Mouse (Mus musculus): ENCODE data around the gene Tiam2.
"Not testable (repeated sequence)": the region's sequence is repeated elsewhere in the genome, so short reads cannot be mapped to it uniquely, and the experiment has no call there.

The Tiam2 gene

GRCm38 (mm10) chr17:3338821-3339220 lies 12.4 kb downstream of the Tiam2 start:
- DNase-seq (ENCODE audit: low spot score in 2 of 2), result no peak

DNA sequence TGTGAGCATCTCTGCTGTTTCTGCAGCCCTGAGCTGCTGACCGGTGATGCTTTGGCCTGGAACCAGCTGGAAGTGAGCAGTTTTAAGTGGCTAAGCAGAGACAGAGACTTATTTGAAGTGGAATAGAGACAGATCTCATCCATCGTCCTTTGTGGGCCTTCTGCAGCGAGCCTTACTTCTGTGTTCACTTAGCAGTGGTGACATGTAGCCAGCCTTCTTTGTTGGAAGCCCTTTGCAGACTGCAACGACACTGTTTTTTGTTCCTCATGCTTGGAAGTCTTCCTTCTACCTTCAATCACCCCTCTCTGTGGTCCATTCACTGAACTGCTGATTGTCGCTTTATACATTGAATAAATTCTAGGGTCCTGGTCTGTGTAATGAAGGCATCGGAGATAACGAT lies 18.5 kb downstream of the Tiam2 start:
- no peak for DNase-seq (ENCODE audit: low spot score in 2 of 2)

DNA sequence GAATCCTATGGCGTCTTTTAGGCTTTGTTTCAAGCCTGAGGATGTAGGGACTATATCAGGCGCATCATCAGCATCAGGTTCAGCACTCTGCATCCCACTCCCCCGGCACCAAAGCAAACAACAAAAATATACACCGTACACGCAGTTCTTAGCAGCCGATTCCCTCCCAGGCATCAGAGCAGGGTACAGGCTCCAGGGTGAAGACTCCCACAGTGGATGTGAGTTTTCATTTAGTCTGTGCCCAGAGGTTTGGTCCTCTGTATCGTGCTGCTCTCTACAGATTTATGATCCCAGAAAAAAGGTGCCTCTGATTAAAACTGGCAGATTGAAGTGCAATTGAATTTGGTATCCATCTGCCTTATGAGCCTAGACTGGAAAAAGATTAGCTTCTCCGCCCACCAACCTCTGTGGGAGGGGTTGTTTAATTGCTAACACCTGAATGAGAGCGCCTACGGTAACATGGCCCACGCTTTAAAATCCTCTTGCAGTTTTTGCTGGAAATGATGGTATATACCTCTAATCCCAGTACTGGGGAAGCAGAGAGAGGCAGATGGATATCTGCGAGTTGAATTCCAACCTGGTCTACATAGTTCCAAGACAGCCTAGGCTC lies 19.0 kb downstream of the Tiam2 start:
- no peak for DNase-seq (ENCODE audit: low spot score in 2 of 2)

GRCm38 (mm10) chr17:3347800-3348199 lies 21.4 kb downstream of the Tiam2 start:
- DNase-seq (ENCODE audit: low spot score in 2 of 2), result no peak

- DNase-seq (ENCODE audit: low spot score in 2 of 2), result no peak
Observed at GRCm38 (mm10) chr17:3349331-3349730, 23.0 kb downstream of the Tiam2 start.

DNA sequence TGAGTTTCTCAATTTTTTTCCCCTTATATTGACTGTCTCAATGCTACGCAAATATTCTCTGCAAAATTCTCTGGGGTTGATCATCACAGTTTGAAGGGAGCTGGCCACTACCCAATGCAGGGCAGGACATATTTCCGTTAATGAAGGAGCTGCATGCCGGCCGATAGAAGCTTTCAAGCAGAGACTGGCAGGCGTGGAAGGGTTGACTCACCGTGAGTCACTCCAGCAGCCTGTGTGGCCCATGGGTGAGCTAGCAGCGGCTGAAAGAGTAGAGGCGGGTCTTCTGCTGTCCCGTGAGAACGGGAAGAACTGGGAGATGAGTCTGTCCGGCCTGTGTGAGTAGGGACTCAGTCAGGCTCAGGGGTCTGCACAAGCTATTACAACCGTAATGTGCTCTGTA lies 23.6 kb downstream of the Tiam2 start:
- DNase-seq (ENCODE audit: low spot score in 2 of 2), result peak; percentile 31 to 72

GRCm38 (mm10) chr17:3350405-3350804 lies 24.0 kb downstream of the Tiam2 start:
- no peak for DNase-seq (ENCODE audit: low spot score in 2 of 2)

GRCm38 (mm10) chr17:3351668-3352067 lies 25.3 kb downstream of the Tiam2 start:
- no peak for DNase-seq (ENCODE audit: low spot score in 2 of 2)

GRCm38 (mm10) chr17:3353141-3353540 lies 26.8 kb downstream of the Tiam2 start:
- DNase-seq (ENCODE audit: low spot score in 2 of 2), result not testable (repeated sequence)

DNA sequence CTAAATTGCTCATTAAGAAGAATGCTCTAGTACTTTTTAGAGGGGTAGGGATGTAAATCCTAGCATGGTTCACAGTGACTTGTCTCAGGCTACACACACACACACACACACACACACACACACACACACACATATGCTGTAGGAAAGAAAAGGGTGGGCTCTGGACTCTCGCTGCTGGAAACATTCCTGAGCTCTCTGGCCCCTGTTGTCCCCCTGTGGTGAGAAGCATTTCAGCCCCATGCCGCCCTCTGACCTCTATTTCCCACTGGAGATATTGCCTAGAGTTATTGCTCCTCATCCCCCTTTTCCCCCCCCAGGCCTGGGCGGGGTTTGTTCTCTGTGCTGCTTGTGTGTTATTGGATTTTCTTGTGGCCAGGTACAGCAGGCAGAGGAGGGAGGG lies 28.5 kb downstream of the Tiam2 start:
- DNase-seq (ENCODE audit: low spot score in 2 of 2), result no peak

GRCm38 (mm10) chr17:3356633-3357365 lies 30.4 kb downstream of the Tiam2 start:
- DNase-seq (ENCODE audit: low spot score in 2 of 2), result peak in 1 of 2 experiments; percentile 21

DNA sequence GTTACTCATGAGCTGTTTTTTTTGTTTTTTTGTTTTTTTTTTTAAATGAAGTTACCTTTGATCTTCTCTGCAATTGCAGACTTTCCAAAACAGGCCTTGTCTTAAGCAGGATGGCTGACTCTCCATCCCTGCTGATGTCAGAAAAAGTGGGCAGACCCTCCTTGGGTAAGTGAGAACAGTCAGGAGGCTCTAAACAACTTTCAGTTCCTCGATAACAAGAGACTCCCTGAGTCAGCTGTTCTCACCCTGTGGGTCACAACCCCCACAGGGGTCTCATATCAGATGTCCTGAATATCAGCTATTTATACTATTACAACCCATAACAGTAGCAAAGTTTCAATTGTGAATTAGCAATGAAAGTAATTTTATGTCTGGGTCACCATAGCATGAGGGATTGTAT lies 33.9 kb downstream of the Tiam2 start:
- DNase-seq (ENCODE audit: low spot score in 2 of 2), result no peak

DNA sequence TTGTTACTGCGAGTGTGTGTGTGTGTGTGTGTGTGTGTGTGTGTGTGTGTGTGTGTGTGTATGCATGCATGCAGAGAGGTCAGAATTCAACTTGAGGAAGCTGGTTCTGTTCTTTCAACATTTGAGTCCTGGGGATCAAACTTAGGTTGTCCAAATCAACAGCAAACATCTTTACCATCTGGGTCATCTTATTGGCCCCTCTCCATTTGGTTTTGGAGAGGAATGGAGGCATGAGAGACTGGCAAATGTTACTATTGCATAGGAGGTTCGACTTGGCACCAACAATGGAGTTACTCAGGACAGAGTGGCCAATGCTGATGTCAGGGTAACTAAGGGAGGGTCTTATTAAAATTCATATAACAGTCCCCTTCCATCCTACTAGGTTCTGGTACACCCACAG lies 35.4 kb downstream of the Tiam2 start:
- DNase-seq (ENCODE audit: low spot score in 2 of 2), result no peak

DNA sequence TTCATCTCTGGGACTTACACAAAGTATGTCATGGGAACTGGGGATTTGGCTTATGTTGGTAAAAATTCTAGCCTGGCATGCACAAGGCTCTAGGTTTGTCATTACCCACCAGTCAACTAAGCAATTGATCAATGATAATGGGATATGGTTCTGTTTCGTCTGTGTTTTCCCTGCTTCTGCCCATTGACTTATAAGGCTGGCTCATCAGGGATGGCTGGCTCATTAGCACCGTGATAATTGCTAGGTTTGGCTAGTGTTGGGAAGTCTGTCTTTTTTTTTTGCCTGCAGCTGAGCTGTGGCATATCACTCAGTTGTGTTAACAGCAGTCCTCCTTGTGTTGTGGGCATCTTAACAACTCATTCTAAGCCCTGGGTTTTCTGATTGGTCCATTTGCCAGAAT lies 36.8 kb downstream of the Tiam2 start:
- DNase-seq (ENCODE audit: low spot score in 2 of 2), result no peak

DNA sequence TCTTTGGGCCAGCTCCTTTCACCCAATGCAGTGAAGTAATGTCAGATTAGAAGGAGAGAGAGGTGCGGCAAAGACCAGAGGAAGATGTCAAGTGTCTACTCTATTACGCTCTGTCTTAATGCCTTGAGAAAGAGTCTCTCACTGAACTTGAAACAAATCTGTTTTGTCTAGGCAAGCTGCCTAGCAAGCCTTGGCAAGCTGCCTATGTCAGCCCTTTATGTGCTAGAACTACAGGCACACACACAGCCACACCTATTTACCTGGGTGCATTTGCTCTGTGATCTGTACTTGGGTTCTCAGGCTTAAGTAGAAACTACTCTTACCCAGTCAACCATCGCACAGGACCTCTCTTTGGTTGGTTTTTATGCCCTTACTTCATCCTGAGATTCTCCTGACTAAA lies 40.4 kb downstream of the Tiam2 start:
- DNase-seq (ENCODE audit: low spot score in 2 of 2), result peak; percentile 41 to 57

DNA sequence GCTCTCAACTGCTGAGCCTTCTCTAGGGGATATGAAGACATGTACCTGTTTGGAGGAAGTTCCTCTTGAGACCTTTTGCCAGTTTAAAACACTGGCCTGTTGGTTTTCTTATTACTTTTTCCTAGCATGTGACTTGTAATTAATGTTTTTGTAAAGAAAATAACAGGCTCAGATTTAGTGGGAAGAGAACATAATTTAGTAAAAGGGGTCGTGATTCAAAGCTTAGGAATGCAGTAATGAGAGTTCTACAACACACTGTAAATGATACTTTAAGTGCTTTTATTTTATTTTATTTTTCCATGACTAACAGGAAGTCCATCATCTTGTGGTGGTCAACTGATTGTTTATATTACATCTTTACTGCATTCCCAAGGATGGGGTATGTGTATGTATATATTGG lies 42.0 kb downstream of the Tiam2 start:
- no peak for DNase-seq (ENCODE audit: low spot score in 2 of 2)

DNA sequence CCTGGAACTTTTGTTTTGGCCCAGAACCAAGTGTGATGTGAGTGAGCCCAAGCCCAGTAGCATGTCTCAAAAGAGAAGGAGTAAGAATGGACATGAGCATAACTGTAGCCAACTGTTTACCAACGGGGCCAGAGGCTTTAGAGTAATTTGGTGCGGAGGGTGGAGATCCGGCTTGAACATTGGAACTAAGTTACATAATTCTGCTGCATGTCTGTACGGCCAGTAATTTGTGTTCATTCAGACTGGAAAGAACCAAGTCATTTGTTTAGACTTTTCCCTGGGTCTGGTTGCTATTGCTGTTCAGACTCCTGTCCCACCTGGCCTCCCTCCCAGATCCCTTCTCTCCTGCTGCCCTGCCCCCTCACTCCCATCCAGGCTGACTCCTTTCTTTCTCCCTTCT lies 43.3 kb downstream of the Tiam2 start:
- peak in 1 of 2 experiments; percentile 6 for DNase-seq (ENCODE audit: low spot score in 2 of 2)

GRCm38 (mm10) chr17:3378606-3379005 lies 52.2 kb downstream of the Tiam2 start:
- DNase-seq (ENCODE audit: low spot score in 2 of 2), result no peak

- DNase-seq (ENCODE audit: low spot score in 2 of 2), result no peak
Observed at GRCm38 (mm10) chr17:3379753-3380588, 53.6 kb downstream of the Tiam2 start.

DNA sequence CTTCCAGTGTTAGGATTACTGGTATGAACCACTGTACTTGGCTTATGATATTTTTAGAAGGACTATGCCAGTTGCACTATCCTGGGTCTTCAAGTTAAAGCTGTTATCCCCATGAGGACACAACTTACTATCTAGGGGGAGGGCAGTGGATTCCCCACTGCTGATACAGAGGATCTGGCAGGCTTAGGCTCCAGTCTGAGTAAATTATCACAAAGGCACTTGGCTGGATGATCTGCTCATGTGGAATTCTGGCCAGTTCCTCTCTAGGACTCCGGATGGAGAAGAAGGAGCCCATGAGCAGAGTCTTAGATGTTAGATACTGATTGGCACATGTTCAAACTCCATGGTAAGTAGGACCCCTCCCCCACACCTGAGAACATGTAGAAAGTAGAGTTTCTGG lies 59.0 kb downstream of the Tiam2 start:
- DNase-seq (ENCODE audit: low spot score in 2 of 2), result no peak

- DNase-seq (ENCODE audit: low spot score in 2 of 2), result no peak
Observed at GRCm38 (mm10) chr17:3387819-3388218, 61.4 kb downstream of the Tiam2 start.

- no peak for DNase-seq (ENCODE audit: low spot score in 2 of 2)
Observed at GRCm38 (mm10) chr17:3389741-3390140, 63.4 kb downstream of the Tiam2 start.

- DNase-seq (ENCODE audit: low spot score in 2 of 2), result no peak
Observed at GRCm38 (mm10) chr17:3393981-3394380, 67.6 kb downstream of the Tiam2 start.
